Mouse (Mus musculus): ENCODE measurements around the gene Smim14.

DNA sequence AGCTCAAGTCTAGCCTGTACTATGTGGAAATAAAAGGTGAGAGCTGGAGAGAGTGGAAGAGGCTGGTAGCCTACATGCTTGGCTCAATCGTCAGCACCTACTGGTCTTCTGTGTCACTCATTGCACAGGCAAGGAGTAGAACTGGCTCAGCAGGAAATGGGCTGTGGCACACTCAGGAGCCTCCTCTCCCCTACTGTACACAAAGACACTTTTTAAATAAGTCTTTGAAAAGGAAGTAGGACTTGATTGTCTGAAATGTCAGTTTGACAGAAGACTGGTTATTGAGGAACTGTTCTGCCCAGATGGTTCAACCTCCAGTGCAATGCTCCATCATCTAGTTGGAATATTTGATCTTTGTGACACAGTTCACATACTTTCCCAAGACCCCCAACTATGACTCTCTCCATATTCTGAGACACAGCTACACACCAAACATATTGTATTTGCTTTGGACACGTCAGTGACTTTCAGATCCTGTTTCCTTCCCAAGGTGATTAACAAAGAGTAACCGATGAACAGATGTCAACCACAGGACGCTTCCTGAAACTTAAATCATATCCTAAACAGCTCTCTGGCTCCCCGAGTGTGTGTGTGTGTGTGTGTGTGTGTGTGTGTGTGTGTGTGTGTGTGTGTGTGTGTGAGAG is 22.2 kb downstream of the Smim14 start:
- no peak for TF ChIP-seq CTCF (IDR thresholded peaks at IDR 0.05; ENCODE audit: extremely low read depth, insufficient read length, insufficient replicate concordance, low read depth, low read length)
- no peak for TF ChIP-seq POLR2A (IDR thresholded peaks at IDR 0.05; ENCODE audit: low read depth, low read length)
